Mouse (Mus musculus) megakaryocyte-erythroid progenitor cell, adult 5-6 weeks (primary cell): ENCODE measurements around the gene Mettl16. TPM values are rescaled to one million over a fixed set of nuclear protein-coding genes. Genes with fewer than 3 reads are reported as not detected.
"Not testable (repeated sequence)": the region's sequence is repeated elsewhere in the genome, so short reads cannot be mapped to it uniquely, and the experiment has no call there.

ENCODE experiments used
- ATAC-seq: replicated peaks from 2 replicates; pipeline ENCODE4 v1.8.0; 2016; ENCODE audit warnings: mild to moderate bottlenecking, inconsistent platforms; ENCODE audit not compliant: severe bottlenecking, poor library complexity, low FRiP score, low TSS enrichment
- total RNA-seq, 2 experiments: library from RNA; stranded (forward) in 1 of 2; stranded (reverse) in 1 of 2; fragments of 200-1000, 215-1000 nt in 1 of 2; fragments of >200 nt in 1 of 2; fragmentation: Nextera tagmentation in 1 of 2; gene quantifications; 2 replicates each; pipeline ENCODE4 v1.2.3; 2014 to 2017

The Mettl16 gene
- total RNA-seq, 2 experiments from 2014 or later, result 18.0 to 44.7 TPM

DNA sequence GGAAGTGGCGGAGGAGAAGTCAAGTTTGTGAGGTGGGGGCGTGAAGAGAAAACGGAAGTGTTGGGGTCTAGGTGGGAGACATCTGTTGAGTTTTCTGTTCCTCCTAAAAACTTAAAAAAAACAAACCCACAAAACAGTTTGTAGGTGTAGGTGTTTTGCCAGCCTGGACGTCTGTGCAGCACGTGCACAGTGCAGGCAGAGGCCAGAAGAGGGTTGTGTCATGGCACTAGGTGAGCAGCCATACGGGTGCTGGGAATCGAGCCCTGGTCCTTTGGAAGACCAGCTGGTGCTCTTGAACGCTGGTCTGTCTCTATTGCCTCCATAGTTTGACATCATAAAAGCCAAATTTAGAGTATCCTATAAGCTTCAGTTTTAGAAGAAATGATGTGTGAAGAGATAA is 604 bp downstream of the Mettl16 start:
- peak; percentile 45 for ATAC-seq

- ATAC-seq, result no peak
These were observed 1.0 kb downstream of the Mettl16 start for GRCm38 (mm10) chr11:74771650-74772049.

GRCm38 (mm10) chr11:74772386-74772785 is 1.8 kb downstream of the Mettl16 start:
- ATAC-seq, result no peak

DNA sequence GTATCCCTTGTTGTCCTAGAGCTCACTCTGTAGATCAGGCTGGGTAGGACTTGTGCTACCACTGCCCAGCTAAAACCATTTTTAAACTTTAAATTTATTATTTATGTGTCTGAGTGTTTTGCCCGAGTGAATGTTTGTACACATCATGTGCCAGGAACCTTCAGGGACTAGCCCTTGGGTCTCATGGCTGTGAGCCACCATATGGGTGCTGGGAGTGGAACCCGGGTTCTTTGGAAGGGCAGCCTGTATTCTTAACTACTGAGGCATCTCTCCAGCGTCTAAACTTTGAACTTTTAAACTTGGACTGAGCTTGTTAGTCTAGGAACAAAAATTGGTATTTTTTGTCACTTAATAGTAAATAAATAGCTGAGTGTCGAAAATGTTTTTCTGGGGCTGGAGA is 22.2 kb downstream of the Mettl16 start:
- ATAC-seq, result no peak

DNA sequence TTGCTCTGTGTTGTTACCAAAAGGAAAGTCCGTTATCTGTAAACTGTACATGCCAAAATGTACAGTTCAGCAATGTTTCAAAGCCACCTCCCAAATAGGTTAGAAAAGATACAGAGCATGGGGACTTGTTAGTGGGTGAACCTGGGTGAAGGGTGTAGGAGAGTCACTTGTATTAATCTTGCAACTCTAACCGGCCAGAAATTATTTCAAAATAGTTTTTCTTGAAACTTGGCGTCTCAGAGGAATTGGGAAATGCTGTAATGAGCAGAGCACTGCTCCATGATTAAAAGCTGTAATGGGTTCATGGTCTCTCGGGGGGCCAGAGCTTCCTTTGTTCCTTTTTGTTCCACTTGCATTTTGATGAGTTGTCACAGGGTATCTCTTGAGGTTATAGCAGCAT is 30.0 kb downstream of the Mettl16 start:
- no peak for ATAC-seq

GRCm38 (mm10) chr11:74804081-74804627 is 33.5 kb downstream of the Mettl16 start:
- no peak for ATAC-seq

- ATAC-seq, result no peak
These were observed 36.7 kb downstream of the Mettl16 start for GRCm38 (mm10) chr11:74807246-74807882.

DNA sequence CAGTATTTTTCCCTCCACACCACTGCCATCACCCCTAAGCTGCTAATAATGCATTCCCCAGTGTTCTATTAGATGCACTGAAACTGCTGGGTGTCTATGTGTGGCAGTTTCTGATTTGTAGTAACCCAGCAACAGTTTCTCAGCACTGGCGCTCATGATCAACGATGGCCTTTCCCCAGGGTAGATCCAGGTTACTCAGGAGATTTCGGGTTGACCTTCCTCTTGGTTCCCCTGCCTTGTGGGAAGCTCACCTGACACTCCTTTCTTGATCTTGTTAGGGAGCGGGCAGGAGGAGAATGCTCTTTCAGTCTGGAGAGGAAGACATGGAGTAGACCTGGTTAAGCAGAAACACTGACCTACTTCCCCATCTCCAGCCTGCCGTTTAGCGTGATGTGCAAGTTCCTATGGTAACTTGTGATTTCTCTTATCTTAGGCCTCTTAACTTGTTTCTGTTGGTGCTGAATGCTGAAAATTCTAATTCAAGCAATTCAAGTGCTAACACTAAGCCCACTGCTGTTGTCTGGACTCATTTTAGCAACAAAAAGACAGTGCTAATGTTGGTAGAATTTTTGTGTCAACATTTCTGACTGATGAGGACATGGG is 37.7 kb downstream of the Mettl16 start:
- no peak for ATAC-seq

DNA sequence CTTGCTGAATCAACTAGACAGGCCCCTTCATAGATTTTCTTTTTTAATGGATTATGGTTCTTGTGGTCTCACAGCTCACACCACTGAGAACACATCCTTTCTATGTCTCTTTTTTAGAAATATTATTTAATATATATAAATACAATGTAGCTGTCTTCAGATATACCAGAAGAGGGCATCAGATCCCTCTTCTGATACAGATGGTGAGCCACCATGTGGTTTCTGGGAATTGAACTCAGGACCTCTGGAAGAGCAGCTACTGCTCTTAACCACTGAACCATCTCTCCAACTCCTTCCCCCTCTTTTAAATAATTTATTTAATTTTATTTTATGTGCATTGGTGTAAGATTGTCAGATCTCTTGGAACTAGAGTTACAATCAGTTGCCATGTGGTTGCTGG is 39.5 kb downstream of the Mettl16 start:
- no peak for ATAC-seq

GRCm38 (mm10) chr11:74811027-74811426 is 40.4 kb downstream of the Mettl16 start:
- ATAC-seq, result not testable (repeated sequence)

DNA sequence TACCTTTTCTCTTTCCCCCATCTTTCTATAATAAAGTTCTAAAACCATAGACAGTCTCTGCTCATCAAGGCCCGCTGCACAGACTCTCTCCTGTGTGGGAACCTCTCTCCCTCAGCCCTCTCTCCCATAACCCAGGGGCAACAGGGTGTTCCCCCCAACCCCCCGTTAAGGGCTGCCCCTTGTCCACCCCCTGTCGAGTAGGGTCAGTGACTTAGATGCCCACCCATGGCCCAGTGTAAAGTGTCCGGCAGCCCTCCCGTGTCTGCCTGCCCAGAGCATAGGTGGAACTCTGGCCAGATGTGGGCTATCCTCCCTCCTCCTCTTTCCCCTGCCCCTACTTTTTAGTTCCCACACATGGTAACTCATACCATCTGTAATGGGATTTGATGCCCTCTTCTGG is 40.9 kb downstream of the Mettl16 start:
- ATAC-seq, result no peak

DNA sequence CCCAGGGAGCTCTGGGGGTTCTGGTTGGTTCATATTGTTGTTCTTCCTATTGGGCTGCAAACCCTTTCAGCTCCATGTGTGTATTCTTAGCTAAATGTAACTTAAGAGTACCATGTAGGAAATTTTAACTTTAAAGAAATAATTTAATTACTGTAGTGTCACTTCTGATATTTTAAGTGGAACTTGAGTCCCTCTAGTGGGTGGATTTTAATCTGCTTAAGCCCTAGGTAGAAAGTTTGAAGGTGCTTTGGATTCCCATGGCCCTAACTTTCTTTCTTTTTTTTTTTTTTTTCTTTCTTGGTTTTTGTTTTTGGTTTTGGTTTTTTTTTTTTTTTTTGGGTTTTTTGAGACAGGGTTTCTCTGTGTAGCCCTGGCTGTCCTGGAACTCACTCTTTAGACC is 45.2 kb downstream of the Mettl16 start:
- no peak for ATAC-seq

- no peak for ATAC-seq
These were observed 50.3 kb downstream of the Mettl16 start for GRCm38 (mm10) chr11:74820921-74821320.

DNA sequence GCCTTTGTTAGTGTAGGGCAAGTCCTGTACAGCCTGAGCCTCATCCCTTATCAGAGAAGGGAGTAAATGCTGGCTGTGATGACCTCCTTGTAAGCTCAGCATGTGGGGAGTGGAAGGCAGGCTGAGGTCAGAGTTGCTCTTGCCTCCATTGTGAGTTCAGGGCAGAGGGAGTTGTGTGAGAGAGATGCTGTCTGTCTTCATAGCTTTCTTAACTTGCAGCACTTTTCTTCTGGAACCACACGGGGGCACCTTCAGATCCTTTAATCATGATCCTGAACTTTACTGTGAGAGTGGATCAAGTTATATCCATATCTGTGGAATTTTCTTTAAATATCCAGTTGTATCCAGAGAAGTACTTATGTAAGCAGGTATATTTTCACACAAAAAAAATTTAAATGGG is 50.8 kb downstream of the Mettl16 start:
- ATAC-seq, result no peak

- no peak for ATAC-seq
These were observed 52.3 kb downstream of the Mettl16 start for GRCm38 (mm10) chr11:74822746-74823440.

DNA sequence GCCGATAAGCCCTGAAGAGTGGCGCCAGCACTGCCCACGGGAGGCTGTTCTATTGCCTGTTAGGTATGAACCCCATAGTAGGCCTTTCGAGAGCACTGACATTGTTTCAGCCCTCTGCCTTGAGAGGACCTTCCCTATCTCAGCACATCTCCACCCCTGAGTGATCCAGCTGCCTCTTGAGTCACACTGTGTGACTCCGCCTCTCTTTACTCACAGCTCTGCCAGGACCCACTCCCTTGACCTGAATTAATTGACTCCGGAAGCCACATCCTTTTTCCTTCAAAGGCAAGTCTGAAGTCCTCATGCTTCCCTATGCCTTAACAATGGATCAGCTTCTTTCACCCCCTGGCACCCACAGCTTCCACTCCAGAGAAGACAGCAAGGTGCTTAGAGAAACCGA is 55.5 kb downstream of the Mettl16 start:
- no peak for ATAC-seq

DNA sequence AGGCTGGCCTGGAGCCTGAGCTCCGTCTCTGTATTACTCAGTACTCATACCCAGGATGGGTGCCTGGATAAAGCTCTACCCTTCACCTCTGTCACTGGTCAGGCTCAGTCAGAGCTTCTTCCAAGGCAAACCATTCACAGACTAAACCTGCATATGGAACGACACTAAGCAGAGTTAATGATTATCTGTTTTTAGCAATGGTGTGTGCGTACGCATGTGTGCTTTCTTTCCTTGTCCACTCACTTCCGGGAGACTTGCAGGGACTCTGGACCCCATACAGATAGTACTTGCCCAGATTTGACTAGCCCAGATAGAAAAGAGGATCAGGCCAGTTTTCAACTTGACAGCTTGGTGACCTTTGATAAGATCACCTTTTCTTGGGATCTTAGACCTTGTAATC is 56.1 kb downstream of the Mettl16 start:
- ATAC-seq, result no peak

DNA sequence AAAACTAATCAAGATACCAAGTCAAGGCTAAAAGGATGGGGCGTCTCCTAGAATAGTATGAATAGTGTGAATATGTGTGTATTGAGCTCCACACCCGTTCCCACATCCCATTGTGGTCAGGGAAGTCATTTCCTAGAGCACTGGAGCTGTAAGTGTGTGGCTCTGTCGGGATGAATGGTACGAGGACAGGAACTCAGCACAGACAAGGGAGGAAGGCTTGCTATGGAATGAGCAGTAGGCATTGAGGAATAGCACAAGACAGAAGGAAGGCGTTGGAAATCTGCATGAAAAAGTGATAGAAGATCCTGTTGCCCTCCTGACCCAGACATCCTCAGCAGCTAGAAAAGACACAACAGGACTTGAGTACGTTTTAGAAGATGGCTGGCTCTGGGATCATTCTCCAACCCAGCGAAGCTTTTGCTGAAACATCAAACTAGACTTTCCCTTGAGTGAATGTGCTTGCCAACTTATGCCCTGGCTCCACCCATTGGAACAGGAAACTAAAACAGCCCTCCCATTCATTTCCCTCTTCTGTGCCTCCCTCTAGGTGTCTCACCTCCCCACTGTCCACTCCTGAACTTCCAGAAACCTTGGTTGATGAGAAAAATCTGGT is 57.3 kb downstream of the Mettl16 start:
- no peak for ATAC-seq

DNA sequence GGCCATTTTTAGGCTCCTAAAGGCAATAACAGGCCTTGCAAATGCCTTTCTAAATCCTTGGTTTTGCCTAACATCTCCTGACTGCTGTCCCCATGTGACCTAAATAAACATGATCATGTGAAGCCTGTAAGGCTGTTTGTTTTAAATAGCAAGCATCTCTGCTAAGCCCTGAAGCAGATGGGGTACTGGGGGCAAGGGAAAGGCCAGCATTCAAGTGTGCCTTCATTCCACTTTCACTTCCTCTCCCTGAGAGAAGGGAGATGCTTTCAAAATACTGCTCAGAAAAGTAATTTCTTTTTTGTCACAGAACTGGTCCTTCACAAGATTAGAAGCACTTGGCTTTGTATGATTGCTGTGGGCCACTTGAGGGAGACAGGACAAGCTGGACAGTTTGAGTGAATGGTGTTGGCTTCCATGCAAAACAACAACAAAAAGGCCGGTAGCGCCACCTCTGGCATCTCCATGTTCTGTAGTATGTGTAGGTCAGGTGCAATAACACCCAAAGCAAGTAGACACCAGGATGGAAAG is 57.8 kb downstream of the Mettl16 start:
- ATAC-seq, result no peak

DNA sequence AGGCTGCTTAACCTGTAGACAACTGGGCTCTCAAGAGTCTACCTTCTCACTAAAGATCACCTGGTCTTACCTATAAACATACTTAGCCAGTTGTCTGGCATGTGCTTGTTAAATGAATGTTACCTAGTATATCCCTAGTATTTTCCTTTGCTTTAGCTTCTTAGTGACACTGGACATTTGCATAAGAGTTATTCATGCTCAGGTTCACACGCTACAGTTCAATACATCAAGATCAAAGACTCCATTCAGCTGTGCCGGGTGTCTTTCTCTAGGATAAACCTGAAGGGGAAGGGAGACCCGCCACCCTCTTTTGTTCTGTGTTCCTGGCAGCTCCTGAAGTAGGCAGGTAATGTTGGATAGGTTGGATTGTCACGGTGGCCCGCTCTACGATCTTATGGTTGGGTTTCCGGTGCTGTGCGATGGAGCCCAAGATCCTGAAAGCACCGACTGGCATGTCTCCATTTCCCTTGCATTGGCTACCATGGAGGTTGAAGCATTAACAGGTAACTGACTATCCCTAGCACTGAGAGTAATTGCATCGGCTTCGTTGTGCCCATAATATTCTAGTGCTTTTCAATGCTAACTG is 58.4 kb downstream of the Mettl16 start:
- no peak for ATAC-seq
